Mouse (Mus musculus) spleen, adult 2 months (tissue): ENCODE measurements around the gene Neurl1a. TPM values are rescaled to one million over a fixed set of nuclear protein-coding genes. Genes with fewer than 3 reads are reported as not detected.
A peak's percentile ranks its signal among the peaks of the same experiment; 100 is the strongest.

ENCODE experiments used
- DNase-seq, 2 experiments: peaks; one replicate each; pipeline versions ENCODE4 v3.0.0 to v3.0.0-alpha.2; 2012 to 2021; ENCODE audit warnings: low spot score in 2 of 2, low read depth in 1 of 2
- H3K27ac ChIP-seq: fragments of 200-500 bp; 2 replicates; pipeline ENCODE4 v1.5.1; 2012; ENCODE audit warnings: low read length, inconsistent platforms; ENCODE audit not compliant: insufficient read depth
- H3K27me3 ChIP-seq: fragments of 200-500 bp; 2 replicates; pipeline ENCODE4 v1.6.1; 2012; ENCODE audit warnings: mild to moderate bottlenecking, moderate library complexity, low read length, inconsistent platforms; ENCODE audit not compliant: control insufficient read depth, insufficient read depth
- H3K36me3 ChIP-seq: fragments of 200-500 bp; 2 replicates; pipeline ENCODE4 v1.6.1; 2012; ENCODE audit warnings: mild to moderate bottlenecking, low read length, inconsistent platforms; ENCODE audit not compliant: control insufficient read depth, insufficient read depth
- H3K4me1 ChIP-seq: fragments of 200-500 bp; 2 replicates; pipeline ENCODE4 v1.6.1; 2011; ENCODE audit warnings: inconsistent platforms; ENCODE audit not compliant: control insufficient read depth, insufficient read depth, insufficient read length
- H3K4me3 ChIP-seq: fragments of 200-500 bp; 2 replicates; pipeline ENCODE4 v1.5.1; 2011; ENCODE audit warnings: mild to moderate bottlenecking, inconsistent platforms; ENCODE audit not compliant: insufficient read depth, insufficient read length; ENCODE audit errors: extremely low read depth
- CTCF ChIP-seq: fragments of 200-500 bp; IDR thresholded peaks from 2 replicates; pipeline ENCODE4 v1.5.1; 2011; ENCODE audit warnings: mild to moderate bottlenecking, inconsistent platforms; ENCODE audit not compliant: insufficient read depth, insufficient read length, insufficient replicate concordance; ENCODE audit errors: extremely low read depth
- POLR2A ChIP-seq: fragments of 200-500 bp; IDR thresholded peaks from 2 replicates; pipeline ENCODE4 v1.6.1; 2011; ENCODE audit warnings: low read depth, low read length, inconsistent platforms
- WGBS: fragments of 180-500 bp; shearing (Covaris S2); methylation state at CpG from one replicate; pipeline ENCODE4 v1.1.7; 2018; 5-methylcytosine and 5-hydroxymethylcytosine counted together
- polyA plus RNA-seq: library from polyadenylated mRNA; depleted of rRNA; stranded (reverse); fragments of >200 nt; gene quantifications from 2 replicates; pipeline ENCODE4 v1.2.3, GENCODE M21; 2012

Neurl1a gene
- polyA plus RNA-seq, 1 experiment, result 2.6 TPM

GRCm38 (mm10) chr19:47221006-47221405, 42.4 kb downstream of the Neurl1a start:
- Histone ChIP-seq H3K36me3 (no peaks in the 10 kb centered on the region), H3K4me3 (no peak overlapping the region), H3K27ac (no peak overlapping the region), H3K27me3 (no peaks in the 10 kb centered on the region), H3K4me1 (peaks cover 3% of the 10 kb centered on the region; the same call in 1 of the 2 replicates)
- TF ChIP-seq POLR2A (no peak), CTCF (no peak)
- no peak for DNase-seq
- WGBS, result 95% methylated on average over 4 of the region's 4 CpGs

DNA sequence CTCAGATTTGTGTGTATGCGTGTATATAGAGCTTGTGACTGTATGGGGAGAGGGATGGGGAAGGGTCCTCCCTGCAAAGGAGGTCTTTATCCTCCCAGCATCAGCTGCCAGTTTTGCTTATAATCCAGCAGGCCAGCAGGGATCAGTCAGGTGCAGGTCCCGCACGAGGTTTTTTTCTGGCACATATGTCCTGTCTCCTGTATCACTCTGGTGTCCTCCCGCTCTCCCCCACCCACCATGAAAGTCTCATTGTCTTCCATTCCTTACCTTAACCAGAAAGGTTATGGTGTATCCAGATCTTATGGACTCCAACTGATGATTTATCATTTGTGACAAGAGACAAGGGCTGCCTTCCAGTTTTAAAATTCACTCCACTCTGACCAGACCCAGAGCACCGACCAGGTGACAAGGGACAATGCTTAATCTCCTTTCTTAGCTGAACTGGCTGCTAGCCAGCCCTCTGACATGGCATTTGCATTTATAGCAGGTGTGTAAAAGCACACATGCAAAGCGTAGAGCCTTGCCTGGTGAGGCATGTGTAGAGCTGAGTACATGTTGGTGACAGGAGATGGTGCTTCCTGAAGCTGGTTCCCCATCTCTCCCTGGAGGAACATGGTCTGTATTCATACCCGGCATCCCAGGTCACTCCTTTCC, 43.0 kb downstream of the Neurl1a start:
- Histone ChIP-seq H3K36me3 (no peaks in the 10 kb centered on the region), H3K4me3 (no peak overlapping the region), H3K4me1 (peaks cover 3% of the 10 kb centered on the region; the same call in 1 of the 2 replicates), H3K27me3 (no peaks in the 10 kb centered on the region), H3K27ac (no peak overlapping the region)
- no peak for TF ChIP-seq CTCF
- TF ChIP-seq POLR2A, result no peak
- WGBS, result 84% methylated on average over 7 of the region's 7 CpGs
- no peak for DNase-seq

DNA sequence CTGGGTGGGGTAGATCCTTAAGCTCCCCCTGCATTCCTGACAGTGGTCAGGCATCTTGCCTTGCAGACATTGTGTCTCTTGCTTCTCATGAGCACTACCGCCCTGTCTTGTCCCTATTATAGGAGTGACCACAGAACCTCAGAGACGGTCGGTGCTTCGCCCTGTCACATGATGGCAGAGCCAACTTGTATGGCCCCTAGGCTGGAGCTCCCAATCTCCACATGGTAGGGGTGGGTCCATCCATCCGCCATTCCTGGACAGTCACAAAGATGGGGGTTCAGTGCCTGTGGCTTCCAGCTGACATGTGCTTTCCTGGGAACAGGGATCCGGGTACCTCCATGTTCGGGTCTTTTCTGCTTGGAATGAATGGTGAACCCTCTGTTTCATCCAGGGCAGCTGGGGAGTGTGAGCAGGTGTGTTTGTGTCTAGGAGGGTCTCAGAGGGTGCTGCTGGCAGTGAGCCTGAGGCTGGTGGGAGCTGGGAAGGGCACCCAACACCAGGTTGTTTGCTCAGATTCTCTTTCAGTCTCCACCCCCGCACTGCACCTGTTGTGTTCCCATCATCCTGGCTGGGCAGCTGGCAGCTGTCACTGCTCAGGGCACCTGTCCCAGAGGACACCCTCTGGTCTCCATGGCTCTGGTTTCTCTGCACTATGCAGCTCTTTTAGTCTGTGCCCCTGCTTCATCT, 43.7 kb downstream of the Neurl1a start:
- 91% methylated on average over 8 of the region's 8 CpGs for WGBS
- H3K4me3 ChIP-seq, result no peak overlapping the region
- H3K27ac ChIP-seq, result no peak overlapping the region
- peaks cover 3% of the 10 kb centered on the region; the same call in 1 of the 2 replicates for H3K4me1 ChIP-seq
- H3K36me3 ChIP-seq, result no peaks in the 10 kb centered on the region
- no peaks in the 10 kb centered on the region for H3K27me3 ChIP-seq
- no peak for DNase-seq
- TF ChIP-seq CTCF (no peak), POLR2A (no peak)

DNA sequence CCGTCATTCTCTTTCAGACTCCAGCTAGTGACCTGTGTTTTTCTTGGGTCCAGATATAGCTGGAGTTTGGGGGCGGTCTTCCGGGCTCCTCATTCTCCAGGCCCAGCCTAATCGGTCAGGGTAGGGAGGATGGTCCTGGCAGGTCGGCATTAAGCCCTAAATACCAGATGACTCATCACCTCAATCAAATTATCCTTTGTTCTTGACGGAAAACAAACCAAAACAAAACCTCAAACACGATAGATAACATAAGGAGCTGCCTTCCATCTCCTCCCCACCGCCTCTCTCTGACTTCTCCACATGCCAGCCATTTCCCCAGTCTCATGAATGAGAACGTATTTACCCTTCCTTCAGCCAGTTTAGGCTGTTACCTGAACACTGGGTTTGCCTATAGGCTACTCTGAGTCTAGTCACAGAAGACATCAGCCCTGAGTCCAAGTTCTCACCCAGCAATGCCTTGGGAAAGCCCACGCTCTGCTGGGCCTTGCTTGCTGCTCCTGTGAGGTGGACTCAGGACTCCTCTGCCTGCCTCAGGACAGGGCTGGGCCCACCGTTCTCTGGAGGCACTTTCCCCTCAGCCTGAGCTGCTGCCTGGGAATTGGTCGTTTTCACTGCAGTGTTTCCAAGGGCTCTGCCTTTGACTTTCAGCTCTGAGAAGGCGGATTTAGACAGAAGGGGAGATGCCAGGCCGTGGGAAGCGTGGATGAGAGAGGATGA, 44.4 kb downstream of the Neurl1a start:
- H3K4me1 ChIP-seq, result peaks cover 3% of the 10 kb centered on the region; the same call in 1 of the 2 replicates
- no peak overlapping the region for H3K4me3 ChIP-seq
- no peaks in the 10 kb centered on the region for H3K27me3 ChIP-seq
- H3K36me3 ChIP-seq, result no peaks in the 10 kb centered on the region
- TF ChIP-seq POLR2A, result no peak
- TF ChIP-seq CTCF, result no peak
- 82% methylated on average over 15 of the region's 15 CpGs for WGBS
- no peak overlapping the region for H3K27ac ChIP-seq
- no peak for DNase-seq

DNA sequence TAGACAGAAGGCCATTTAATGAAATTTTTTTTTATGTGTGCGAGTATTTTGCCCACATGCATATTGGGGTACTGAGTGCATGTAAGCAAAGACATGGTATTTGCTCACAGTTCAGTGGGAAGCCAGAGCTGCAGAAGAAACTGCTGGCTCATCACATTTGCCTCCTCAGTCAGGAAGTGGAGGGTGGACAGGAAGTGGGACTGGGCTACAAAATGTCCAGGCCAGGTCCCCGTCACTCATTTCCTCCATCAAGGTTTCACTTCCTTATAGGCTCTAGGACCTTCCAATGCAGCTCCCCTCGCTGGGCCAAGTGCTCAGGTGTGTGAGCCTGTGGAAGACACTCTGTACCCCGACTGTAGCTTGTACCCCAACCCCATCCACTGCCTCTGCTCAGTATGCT, 46.1 kb downstream of the Neurl1a start:
- Histone ChIP-seq H3K27me3 (no peaks in the 10 kb centered on the region), H3K4me1 (peaks cover 3% of the 10 kb centered on the region; the same call in 1 of the 2 replicates), H3K36me3 (no peaks in the 10 kb centered on the region), H3K27ac (no peak overlapping the region), H3K4me3 (no peak overlapping the region)
- 25% methylated on average over 4 of the region's 4 CpGs for WGBS
- TF ChIP-seq POLR2A (no peak), CTCF (no peak)
- DNase-seq, result peak in 1 of 2 experiments; percentile 25

GRCm38 (mm10) chr19:47225791-47226190, 47.2 kb downstream of the Neurl1a start:
- 89% methylated on average over 5 of the region's 5 CpGs for WGBS
- TF ChIP-seq CTCF, result no peak
- no peak for TF ChIP-seq POLR2A
- Histone ChIP-seq H3K27me3 (no peaks in the 10 kb centered on the region), H3K27ac (no peak overlapping the region), H3K4me1 (peaks cover 3% of the 10 kb centered on the region; the same call in 1 of the 2 replicates), H3K36me3 (no peaks in the 10 kb centered on the region), H3K4me3 (no peak overlapping the region)
- DNase-seq, result no peak
